Mouse (Mus musculus) erythroblast, embryonic 14.5 days (primary cell): Measurements from ENCODE around the gene Cish.

Experiments used
- GATA1 ChIP-seq: IDR thresholded peaks from 2 replicates; pipeline ENCODE4 v1.6.1; 2012; ENCODE audit warnings: low read length, inconsistent platforms, mixed read lengths
- TAL1 ChIP-seq: IDR thresholded peaks from 3 replicates; pipeline ENCODE4 v1.6.1; 2012; ENCODE audit warnings: low read length, inconsistent platforms, mixed read lengths

DNA sequence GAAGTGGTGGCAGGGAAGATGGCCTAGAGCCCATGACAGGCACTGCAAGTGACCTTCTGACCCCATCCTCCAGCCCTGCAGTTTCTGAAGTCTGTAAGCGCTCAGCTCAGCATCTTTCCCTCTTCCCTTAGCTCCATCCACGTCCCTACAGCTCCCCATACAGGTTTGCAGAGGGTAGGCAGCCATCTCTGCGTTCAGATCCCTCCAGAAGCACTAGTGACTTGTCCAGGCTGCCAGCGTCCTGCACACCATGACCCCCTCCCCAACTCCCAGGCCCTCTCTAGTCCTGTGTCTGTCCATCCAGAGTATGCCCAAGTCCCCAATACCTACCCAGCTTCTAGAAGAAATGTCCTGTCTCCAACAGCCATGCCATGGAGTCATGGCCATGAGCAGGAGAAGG, 17.7 kb upstream of the Cish start:
- TF ChIP-seq GATA1 (no peak), TAL1 (no peak)
